Mouse (Mus musculus) brown adipose tissue, adult 24 weeks (tissue): ENCODE measurements at regions not wholly inside any gene's neighbourhood (a gene's known extent, or its start where the extent isn't known, plus 50 kb on each side); places are given as distances from the start of the nearest gene placed in this dataset.

ENCODE experiments used
- H3K27ac ChIP-seq: fragments of 200-500 bp; replicated peaks from 2 replicates; pipeline ENCODE4 v1.5.1; 2012; ENCODE audit warnings: low read depth, mild to moderate bottlenecking, low read length
- H3K4me1 ChIP-seq: fragments of 200-500 bp; 2 replicates; pipeline ENCODE4 v1.6.1; 2012; ENCODE audit warnings: low read length, mixed read lengths; ENCODE audit not compliant: control insufficient read depth, insufficient read depth, insufficient read length
- H3K4me3 ChIP-seq: fragments of 200-500 bp; 2 replicates; pipeline ENCODE4 v1.5.1; 2012; ENCODE audit warnings: low read depth, mild to moderate bottlenecking, low read length, moderate library complexity; ENCODE audit not compliant: insufficient read depth

GRCm38 (mm10) chr13:107398621-107399363 lies 376.9 kb upstream of the Kif2a start:
- H3K27ac ChIP-seq, result no peak overlapping the region
- no peak overlapping the region for H3K4me3 ChIP-seq
- no peaks in the 10 kb centered on the region for H3K4me1 ChIP-seq

- Histone ChIP-seq H3K27ac (no peak overlapping the region), H3K4me3 (no peak overlapping the region), H3K4me1 (no peaks in the 10 kb centered on the region)
These were observed 374.1 kb upstream of the Kif2a start for GRCm38 (mm10) chr13:107396036-107396435.

GRCm38 (mm10) chr13:107394451-107394850 lies 372.5 kb upstream of the Kif2a start:
- H3K27ac ChIP-seq, result no peak overlapping the region
- no peaks in the 10 kb centered on the region for H3K4me1 ChIP-seq

DNA sequence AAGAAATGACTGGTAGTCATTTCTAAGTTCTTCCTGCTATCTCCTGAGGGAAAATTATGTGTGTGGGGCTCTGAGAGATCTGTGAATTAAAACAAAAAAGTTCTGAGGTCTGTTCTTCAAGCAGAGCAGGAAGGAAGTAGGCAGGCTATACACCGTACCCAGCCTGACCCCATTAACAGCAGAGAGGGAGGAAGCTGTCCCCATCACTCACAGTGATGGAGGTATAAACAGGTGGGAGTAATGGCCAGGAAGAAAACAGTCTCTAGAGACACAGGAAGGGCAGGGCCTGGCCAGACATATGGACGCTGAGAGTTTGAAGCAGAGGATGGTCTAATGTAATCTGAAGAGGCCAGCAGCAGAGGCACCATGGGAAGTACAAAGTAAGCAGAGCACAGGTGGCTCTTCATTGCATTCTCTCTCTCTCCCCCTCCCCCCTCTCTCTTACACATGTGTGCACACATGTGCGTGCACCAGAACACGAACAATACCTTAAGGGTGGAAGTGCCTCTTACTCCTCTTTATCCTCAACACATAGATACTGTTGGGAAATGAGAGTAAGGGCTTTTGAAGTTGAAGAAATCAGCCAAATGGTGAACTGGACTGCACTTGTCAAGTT lies 367.7 kb upstream of the Kif2a start:
- no peak overlapping the region for H3K27ac ChIP-seq
- no peaks in the 10 kb centered on the region for H3K4me1 ChIP-seq
- no peak overlapping the region for H3K4me3 ChIP-seq

More at GRCm38 (mm10) chr13:107394451-107394850, 372.5 kb upstream of the Kif2a start:
- no peak overlapping the region for H3K4me3 ChIP-seq

- no peak overlapping the region for H3K4me3 ChIP-seq
- H3K4me1 ChIP-seq, result no peaks in the 10 kb centered on the region
- no peak overlapping the region for H3K27ac ChIP-seq
These were observed 367.1 kb upstream of the Kif2a start for GRCm38 (mm10) chr13:107389074-107389473.

- Histone ChIP-seq H3K4me3 (no peak overlapping the region), H3K4me1 (no peaks in the 10 kb centered on the region), H3K27ac (no peak overlapping the region)
These were observed 356.1 kb upstream of the Kif2a start for GRCm38 (mm10) chr13:107378076-107378475.

GRCm38 (mm10) chr13:107372666-107373065 lies 350.7 kb upstream of the Kif2a start:
- peaks cover 2% of the 10 kb centered on the region; the same call in 1 of the 2 replicates for H3K4me1 ChIP-seq
- H3K4me3 ChIP-seq, result no peak overlapping the region

GRCm38 (mm10) chr13:107371616-107372582 lies 350.0 kb upstream of the Kif2a start:
- Histone ChIP-seq H3K4me3 (peak overlapping the region; percentile 30), H3K27ac (peak overlapping the region; percentile 49; the same call in 1 of the 2 replicates)

More at GRCm38 (mm10) chr13:107372666-107373065, 350.7 kb upstream of the Kif2a start:
- H3K27ac ChIP-seq, result no peak overlapping the region

GRCm38 (mm10) chr13:107367639-107368038 lies 345.7 kb upstream of the Kif2a start:
- Histone ChIP-seq H3K27ac (no peak overlapping the region), H3K4me3 (no peak overlapping the region), H3K4me1 (peaks cover 2% of the 10 kb centered on the region; the same call in 1 of the 2 replicates)

More at GRCm38 (mm10) chr13:107371616-107372582, 350.0 kb upstream of the Kif2a start:
- peaks cover 2% of the 10 kb centered on the region; the same call in 1 of the 2 replicates for H3K4me1 ChIP-seq

- Histone ChIP-seq H3K4me3 (no peak overlapping the region), H3K4me1 (no peaks in the 10 kb centered on the region), H3K27ac (no peak overlapping the region)
These were observed 343.8 kb upstream of the Kif2a start for GRCm38 (mm10) chr13:107365766-107366165.

DNA sequence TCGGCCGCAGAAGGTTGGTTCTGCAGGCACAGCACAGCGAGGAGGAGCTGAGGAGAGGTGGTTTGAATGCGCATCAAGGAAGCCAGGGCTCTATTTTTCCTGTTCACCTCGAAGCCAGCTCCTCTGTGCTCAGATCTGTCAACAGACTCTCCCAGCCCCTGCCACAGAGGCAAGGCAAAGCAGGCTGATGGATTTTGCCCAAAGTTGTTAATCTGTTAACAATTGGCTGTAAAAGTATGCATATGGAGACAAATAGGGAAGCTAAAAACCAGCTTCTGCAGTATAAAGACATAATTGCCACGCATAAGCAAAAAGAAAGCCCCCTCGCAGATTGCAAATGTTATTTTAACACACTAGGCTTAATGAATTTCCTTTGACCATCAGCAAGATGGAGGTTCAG lies 343.3 kb upstream of the Kif2a start:
- Histone ChIP-seq H3K4me3 (no peak overlapping the region), H3K27ac (no peak overlapping the region), H3K4me1 (no peaks in the 10 kb centered on the region)

- Histone ChIP-seq H3K27ac (no peak overlapping the region), H3K4me1 (no peaks in the 10 kb centered on the region), H3K4me3 (no peak overlapping the region)
These were observed 341.1 kb upstream of the Kif2a start for GRCm38 (mm10) chr13:107362806-107363687.

GRCm38 (mm10) chr13:107340802-107341364 lies 319.0 kb upstream of the Kif2a start:
- Histone ChIP-seq H3K27ac (no peak overlapping the region), H3K4me3 (no peak overlapping the region), H3K4me1 (no peaks in the 10 kb centered on the region)

- H3K27ac ChIP-seq, result no peak overlapping the region
- H3K4me1 ChIP-seq, result no peaks in the 10 kb centered on the region
- no peak overlapping the region for H3K4me3 ChIP-seq
These were observed 316.2 kb upstream of the Kif2a start for GRCm38 (mm10) chr13:107338111-107338510.
